Mouse (Mus musculus) thymus, postnatal 4 days (tissue): Measurements from ENCODE around the gene S100b.

ENCODE experiments used
- DNase-seq: peaks from one replicate; pipeline ENCODE4 v3.0.0; 2021

S100b gene

GRCm38 (mm10) chr10:76260358-76261059 is 6.9 kb downstream of the S100b start:
- DNase-seq, result no peak

- DNase-seq, result no peak
Measured at GRCm38 (mm10) chr10:76261447-76261846, 7.8 kb downstream of the S100b start.

DNA sequence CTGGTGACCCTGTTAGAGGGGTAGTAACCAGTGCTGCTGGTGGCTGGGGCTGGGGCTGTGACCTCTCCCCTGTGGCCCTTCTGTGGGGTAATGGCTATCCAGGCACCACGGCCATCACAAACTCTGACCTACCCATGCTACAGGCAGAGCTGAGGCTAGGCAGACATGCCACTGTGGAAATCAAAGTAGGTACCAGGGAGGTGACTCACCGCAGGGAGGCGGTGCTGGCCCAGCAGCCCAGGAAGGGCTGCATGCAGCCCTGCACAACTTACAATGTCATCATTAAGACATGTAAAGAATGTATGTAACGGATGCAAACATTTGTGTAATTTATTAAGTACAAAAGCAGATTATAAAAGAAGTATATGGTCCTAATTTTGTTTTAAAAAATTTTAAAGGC is 8.8 kb downstream of the S100b start:
- DNase-seq, result no peak

- DNase-seq, result peak; percentile 86
Measured at GRCm38 (mm10) chr10:76271238-76271637, 17.6 kb downstream of the S100b start.

- no peak for DNase-seq
Measured at GRCm38 (mm10) chr10:76275256-76275655, 21.6 kb downstream of the S100b start.

DNA sequence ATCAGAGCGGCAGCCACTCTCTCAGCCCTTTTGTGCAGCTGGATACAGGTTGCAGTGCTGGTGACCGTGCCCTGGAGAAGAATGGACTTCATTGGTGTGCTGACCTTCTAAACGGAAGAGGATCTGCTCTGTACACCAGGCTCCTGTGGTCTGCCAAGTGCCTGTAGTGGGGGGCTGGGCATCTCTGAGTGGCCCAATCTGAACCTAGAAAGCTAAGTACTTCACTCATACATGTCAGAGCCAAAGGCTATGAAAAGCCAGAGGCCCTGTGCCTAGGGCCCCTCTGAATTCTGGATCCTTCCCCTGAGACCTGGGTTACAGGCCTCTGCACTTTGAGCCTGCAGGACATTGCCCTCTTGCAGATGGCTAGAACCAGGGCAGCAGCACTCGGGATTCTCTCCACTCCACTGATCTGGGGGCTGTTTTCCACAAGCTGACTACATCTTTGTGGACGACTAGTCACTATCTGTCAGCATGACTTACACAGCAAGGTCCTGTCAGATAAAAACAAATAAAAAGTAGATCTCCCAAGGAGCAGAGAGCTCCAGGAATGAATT is 25.0 kb downstream of the S100b start:
- no peak for DNase-seq

DNA sequence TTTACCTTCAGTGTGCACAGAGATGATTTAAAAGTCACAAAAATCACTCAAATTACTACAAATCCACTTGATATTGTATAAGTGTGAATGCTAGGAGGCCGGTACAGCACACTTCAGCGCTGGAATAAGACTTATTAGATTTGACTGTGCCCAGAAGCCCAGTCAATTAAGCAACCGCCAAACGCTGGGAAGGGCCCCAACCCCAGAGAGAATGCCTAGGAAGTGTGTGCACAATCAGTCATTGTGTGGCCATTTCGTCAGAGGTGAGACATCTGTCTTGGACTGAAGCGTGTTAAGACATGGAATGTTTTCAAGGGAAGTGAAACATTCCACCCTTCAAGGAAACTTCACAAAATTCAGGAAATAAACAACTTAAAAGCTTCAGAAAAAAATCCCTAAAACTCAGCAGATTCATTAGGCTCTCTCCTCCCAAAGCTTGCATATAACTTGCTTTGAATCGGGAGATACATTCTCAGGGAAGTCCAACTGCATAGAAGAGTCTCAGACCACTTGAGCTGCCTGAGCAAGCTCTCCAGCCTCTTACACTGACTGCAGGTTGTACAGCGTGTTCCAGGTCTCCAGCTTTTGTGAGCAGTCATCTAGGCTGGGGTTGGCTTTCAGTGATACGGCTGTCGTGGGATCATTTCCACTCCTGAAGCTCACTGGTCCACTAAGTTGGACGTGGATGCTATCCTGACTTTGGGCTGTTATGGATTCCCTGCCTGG is 34.8 kb downstream of the S100b start:
- DNase-seq, result no peak

- no peak for DNase-seq
Measured at GRCm38 (mm10) chr10:76289052-76289451, 35.4 kb downstream of the S100b start.

- no peak for DNase-seq
Measured at GRCm38 (mm10) chr10:76289936-76290671, 36.5 kb downstream of the S100b start.

GRCm38 (mm10) chr10:76293222-76293621 is 39.6 kb downstream of the S100b start:
- no peak for DNase-seq

GRCm38 (mm10) chr10:76300133-76300532 is 46.5 kb downstream of the S100b start:
- no peak for DNase-seq

- no peak for DNase-seq
Measured at GRCm38 (mm10) chr10:76306738-76307137, 53.1 kb downstream of the S100b start.
